Mouse (Mus musculus): ENCODE results near the gene Zfp609.

The Zfp609 gene

DNA sequence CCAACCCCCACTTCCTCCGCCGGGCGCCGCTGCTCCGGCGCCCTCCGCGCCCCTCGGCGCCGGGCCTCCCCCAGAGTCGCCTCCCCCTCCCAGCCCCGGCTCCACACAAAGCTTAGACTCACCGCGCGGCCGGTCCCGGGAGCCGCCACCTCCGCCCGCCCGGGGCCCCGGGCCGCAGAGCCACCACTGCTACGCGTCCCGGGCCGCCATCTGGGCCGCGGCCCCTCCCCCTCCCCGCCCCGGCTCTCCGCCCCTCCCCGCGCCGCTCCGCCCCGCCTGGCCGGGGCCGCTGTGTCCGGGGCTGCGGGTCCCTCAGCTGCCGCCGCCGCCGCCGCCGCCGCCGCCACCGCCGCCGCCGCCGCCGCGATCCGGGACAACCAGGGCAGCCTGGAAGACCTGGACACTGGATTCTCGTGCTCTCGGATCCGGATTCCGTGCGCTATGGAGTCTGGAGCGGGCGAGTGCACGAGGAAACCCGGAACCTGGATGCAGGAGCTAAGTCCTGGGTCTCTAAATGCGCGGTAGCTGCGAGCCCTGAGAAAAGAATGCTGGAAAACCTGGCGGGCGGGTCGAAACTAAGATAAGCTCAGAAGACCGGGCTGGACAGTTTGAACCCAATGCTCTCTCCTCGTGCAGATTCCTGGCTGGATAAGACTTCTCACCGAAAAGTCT, at the start of gene Zfp609:
Gene Zfp609 (minus strand): TSS at position 221 of the 672 bp plus-strand sequence.
- DNase-seq = peak; percentile 93 to 95

DNA sequence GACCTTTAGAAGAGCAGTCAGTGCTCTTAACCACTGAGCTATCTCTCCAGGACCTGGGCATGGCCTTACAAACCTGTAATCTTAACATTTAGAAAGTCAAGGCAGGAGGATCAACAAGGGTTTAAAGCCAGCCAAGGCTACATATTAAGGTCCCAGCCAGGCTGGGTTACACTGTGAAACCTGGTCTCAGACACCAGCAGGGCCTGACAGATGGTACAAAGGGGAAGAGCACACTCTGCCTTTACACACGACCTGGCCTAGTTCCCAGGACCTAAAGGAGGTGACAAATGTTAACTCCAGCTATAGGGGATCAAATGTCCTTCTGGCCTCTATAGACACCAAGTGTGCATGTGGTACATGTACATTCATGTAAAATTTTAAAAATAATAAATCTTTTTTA, 32.3 kb upstream of the Zfp609 start:
- DNase-seq = no peak

DNA sequence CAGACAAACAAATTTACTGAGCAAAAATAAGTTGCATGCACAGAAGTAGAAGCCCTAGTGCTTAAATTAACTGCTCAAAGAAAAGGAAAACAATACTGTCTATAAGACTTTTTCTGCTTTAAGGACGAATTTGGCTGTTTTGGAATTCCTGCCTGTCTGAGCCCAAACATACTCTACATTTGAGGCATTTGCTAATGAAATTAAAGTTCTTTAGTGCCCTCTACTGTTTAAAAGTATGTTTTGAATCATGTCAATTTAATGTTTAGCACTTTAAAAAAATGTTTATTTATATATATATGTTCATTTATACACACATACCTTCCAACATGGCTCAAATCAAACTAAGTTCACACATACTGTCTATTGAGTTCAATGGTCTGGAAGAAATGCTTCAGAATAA, 22.8 kb upstream of the Zfp609 start:
- DNase-seq = no peak

DNA sequence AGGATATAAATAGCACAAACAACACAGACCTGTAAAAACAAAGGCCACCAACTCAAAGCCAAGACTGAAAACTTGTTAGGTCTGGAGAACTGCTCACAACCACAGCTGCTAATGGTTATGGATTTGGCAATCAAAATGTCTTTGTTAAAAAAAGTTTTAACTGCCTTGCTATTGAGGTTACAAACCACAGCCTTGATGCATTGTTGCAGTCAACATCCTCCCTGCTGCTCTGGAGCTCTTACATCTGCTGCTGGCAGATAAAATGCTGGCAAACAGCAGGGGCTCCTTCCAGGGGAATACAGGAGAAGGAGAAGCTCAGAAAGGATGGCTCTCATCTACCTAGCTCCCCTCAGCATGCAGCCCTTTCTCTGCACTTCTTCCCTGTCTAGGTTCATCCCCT, 20.8 kb upstream of the Zfp609 start:
- no peak for DNase-seq

DNA sequence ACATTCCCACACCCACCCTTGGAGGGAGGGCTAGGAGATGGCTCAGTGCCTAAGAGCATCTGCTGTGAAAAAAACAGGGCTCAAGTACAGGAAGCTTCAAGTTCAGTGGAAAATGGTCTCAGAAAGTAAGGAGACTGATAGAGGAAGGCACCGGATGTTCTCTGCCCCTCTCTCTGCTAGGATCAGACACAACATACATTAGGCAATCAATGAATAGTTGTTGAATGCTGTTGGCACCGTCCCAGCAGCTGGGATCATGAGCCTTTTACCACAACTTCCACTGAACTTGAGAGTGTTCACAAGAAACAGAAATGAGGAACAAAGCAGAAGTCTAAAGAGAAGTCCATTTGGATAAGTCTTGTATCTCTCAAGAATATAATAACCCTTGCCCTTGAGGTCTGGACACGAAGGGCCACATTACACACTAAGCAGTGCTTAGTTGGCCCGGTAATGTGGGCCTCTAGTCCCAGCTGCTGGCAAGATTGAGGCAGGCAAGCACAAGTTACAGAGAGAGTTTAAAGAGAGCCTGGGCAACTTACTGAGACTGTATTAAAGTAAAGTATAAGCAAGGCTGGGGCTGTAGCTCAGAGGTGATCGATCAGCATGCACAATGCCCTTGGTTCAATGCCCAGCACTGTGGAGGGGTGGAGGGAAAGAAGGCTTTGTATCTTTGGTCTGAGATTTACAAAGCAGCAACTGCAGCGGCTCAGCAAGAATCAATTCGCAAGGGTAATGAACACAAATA, 17.2 kb upstream of the Zfp609 start:
- peak; percentile 40 to 60 for DNase-seq

DNA sequence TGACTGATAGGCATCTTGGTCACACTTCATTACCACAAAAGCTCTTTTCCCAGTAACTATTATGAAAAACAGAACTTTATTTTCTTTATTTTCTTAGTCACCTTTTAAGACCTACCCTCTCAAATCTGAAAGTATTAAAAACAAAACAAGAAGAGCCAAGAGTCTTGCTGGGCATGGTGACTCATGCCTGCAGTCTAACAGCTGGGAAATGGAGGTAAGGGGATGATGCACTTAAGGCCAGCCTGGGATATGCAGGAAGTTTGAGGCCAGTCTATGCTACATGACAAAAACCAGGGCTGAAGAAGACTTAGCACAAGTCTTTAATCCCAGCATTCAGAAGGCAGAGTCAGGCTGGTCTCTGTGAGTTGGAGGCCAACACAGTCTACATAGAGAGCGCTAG, 12.5 kb upstream of the Zfp609 start:
- DNase-seq = no peak

DNA sequence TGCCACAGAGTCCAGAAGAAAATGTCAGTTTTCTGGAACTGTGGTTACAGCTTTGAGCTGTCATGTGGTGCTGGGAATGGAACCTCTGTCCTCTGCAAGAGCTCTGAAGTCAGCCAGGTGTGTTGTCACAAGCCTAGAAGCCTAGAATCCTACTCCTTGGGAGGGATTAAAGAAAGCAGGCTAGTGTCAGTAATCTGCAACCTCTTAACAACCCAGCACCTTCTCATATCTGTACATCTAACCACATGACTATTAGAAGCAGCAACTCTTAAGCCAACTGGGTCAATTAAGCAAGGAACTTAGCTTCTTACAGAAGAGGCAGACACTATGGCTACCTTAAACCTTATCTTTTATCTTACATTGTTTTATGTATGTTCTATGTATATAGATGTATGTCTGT, 9.6 kb upstream of the Zfp609 start:
- no peak for DNase-seq

DNA sequence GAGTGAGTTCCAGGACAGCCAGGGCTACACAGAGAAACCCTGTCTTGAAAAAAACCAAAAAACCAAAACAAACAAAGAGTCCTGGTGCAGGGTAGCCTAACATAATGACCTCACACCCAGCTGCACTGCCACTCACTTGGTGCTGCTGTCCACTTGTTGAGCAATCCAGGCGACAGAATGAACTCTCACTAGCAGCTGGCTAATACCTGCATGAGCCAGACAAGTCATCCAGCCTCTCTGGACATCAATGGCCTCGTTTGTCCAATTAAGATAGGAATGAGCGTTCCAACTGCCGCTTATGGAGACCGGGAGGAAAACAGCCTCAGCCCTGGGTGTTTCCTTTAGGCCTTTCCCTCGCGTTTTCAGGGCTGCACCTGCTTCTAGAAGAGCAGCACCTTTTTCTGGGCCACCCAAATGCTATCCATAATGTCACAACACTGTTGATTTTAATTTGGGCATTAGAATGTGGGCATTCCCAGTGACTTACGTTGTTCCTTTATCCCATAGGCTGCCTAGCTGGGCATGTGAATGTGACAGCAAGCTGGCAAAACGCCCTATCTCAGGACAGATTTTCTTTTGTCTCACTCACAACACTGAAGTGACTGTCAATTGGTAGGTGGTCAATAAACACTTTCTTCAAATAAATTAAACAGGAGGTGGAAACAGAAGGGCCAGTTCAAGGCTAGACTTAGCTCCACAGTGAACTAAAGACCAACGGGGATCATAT, 7.4 kb upstream of the Zfp609 start:
- DNase-seq = no peak

DNA sequence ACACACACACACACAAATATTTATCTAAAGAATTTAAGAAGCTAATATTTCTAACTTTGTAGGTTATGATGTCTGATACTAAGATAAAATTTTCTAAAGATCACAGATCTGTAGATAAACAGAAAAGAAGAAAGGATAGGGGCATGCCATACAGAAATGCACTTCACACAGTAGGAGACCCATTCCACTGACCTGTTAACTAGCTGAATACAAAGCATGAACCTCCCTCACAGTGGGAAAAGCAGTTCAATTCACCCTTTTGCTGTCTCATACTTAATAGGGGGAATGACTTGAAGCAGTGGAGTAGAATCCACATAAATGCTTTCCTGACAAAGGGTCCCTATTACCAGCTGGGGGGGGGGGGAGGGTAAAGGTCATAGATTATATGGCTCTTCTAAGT, 6.3 kb upstream of the Zfp609 start:
- no peak for DNase-seq

DNA sequence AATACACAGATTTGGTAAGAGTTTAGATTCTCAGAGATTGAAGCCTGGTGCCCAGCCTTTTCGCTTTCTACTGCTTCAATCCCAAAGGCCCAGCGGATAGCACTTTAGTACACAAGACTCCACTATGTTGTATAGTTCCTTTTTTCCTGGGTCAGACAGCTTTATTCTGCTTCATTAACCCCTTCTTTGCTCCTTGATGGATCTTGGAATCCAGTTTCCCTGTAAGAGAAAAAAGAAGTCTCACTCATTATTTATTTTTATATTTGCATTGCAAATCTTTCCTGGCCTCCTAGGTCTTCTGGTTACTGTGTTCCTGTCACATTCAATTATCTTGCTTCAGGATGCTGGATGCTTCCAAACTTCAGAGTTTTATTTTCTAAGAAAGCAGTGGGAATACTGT, 5.9 kb upstream of the Zfp609 start:
- no peak for DNase-seq

DNA sequence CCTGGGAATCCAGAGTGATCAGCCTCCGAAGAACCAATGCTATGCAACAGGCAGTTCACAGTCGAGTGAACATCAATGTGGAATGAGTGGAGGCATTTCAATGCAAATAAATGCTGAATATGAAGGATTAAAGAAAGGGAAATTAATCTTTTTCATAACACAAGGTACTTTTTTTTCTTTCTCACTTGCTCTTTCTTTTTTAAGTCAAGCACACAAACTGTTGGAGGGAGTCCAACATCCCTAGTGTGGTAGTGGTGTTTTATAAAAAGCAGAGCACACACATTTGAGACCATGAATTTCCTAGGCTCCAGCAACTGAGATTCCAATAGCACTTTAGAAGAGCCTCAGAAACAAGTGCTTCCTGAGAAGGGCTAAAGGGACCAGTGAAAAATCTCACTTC, 4.7 kb upstream of the Zfp609 start:
- DNase-seq = no peak

DNA sequence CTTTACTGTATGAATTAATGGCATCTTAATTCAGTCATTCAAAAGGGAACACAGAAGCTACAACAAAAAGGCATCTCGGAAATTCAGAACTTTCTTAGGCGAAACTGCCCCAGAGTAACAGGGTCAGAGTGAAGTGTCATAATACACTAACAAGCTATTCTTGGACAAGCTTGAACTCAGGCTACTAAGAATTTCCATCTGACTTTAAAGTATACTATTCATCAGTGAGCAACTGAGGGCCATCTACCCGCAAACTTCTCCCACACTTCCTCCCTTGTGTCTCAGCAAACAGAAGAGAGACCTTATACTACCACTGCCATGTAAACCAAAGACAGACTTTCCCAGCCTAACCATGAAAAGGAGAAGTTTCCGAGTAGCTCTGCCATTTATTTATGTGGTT, 3.8 kb upstream of the Zfp609 start:
- DNase-seq = no peak

DNA sequence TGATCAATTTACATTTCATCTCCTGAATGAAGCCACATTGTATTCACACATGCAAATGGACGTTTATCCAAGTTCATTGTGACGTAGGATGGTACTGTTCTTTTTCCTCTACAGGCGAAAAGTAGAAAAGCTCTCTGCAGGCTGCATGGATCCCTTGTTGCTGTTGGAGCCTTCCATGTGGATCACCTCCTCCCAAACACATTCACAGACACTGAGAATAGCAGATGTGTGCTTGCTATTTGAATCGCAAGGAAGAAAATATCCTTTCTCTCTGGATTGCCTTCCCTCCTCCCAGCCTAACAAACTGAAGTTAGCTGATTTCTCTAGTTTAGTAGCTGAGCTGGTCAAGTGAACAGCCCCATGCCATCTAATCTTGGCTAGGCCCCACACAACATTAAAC, 2.9 kb upstream of the Zfp609 start:
- DNase-seq = no peak

DNA sequence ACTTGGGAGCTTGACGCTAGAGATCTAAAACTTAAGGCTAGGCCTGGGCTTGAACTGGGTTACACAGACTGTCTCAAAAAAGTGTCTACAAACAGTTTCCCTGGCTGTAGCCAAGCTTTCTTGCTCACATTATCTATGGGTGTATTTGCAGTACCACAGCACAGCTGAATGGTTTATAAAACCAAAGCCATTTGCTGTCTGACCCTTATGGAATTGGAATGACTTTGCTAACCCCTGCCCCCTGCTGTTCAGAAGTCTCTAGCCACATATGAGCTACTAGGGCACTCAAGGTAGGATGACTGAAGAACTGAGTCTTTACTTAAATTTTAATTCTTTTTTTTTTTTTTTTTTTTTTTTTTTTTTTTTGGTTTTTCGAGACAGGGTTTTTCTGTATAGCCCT, 2.0 kb upstream of the Zfp609 start:
- DNase-seq = peak; percentile 60 to 67

DNA sequence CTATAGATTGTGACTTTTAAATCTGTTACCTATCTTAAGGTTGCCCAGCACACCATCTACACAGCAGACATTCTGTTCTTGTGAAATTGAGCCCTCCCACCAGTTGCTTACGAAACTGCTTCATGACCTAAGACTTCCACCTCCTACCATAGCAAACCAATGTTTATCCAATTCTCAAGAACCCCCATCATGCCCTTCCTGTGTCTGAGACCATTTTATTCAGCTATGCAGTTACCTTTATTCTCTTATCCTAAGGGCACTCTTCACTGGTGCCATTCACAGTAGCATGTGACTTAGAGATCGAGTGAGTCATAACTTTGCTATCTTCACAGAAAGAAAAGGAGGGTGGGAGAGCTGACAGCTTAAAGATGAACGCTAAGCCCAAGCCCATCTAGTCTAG, 1.1 kb upstream of the Zfp609 start:
- peak; percentile 53 to 76 for DNase-seq

DNA sequence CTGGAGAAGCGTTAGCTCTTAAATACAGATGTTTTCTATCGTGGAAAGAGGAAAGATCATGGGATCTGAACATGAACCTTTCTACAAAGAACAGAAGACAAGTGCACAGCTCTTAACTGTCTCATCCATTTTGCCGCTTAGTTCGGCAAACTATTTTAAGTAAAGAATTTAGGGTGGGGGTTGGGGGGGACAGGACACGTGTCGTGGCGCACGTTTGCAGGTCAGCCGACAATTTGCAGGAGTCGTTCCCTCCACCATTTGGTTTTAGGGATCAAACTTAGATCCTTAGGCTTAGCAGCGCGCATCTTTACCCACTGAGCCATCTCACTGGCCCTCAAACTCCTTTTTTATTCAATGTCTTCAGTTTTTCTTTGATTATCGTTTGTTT, 646 bp upstream of the Zfp609 start:
- DNase-seq = no peak

DNA sequence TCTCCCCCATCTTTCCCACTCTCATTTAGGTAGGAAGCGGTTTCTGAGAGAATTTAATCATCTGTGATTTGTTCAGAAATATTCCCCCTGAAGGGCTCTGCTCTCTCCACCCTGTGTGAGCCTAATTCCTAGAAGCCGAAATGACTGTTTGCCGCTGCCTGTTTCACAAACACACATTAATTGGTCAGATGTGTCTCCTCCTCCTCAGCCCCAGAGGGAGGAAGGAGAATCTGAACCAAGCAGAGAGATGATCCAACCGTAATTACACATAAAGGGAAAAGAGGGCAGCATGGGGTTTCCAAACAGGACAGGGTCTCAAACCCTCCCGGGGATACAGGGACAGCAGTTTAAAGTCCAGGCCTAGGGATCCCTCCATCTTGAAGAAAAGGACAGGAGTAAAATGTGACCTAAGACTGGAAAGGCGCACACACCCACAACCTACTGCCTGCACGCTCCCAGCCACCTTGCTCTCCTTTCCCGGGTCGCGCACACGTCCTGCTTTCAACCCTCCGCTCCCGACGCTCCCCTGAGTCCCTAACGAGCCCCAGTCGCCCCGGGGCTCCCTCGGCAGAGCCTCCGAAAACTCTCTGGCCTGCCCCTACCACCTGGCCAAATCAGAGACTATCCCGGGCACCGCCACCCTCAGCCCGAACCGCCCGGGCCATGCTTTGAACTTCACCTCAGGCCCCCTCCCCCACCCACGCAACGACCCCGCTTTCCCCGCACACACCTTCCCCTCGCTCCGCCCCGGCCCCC, 598 bp downstream of the Zfp609 start:
- peak; percentile 37 to 50 for DNase-seq

DNA sequence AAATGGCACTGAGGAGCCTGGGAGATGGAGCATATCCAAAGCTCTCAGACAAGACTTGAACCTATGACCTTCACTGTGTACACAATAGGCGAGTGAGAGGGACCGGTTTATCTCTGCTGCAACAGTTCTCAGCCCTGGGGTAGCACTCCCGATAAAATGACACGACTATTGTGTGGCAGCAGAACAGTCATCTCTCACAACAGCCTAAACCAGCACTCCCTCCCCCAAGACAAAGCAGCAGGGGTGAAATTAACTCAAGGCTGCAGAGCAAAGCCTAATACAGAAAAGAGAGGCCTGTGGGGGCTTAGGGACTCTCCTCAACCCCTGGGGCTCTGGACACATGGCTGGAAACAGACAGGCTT, 1.2 kb downstream of the Zfp609 start:
- peak in 1 of 2 experiments; percentile 14 for DNase-seq

DNA sequence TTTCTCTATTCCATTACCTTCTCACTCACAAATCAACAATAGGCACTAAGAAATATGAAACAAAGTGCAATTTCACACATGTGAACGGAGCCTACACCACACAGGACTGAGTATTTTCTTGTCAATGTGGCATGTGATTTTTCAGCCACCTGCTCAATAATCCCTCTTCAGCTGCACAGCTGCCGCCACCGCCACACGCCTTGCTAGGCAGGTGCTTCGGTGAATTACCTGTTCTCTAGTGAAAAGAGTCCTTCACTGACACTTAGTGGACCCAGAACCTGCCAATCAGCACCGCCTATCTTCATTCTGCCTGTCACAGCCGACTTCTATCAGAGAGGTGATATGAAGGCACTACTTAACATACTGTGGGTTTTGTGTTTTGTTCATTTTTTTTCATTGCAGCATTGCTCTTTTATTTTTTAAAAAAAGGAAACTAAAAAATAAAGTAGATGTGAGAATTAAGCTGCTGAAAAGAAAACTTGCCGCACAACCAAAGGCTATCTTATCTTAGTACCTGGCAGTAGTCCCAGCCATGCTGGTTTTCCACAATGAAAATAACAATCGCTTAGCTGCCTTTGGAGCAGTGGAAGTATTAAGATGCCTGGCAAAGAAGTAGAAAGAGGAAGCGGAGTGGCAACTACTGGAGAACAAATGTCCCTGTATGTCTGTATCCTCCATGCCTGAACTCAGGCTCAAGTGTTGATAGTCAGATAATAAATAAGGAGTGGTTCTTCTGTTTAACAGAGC, 3.5 kb downstream of the Zfp609 start:
- peak; percentile 33 to 57 for DNase-seq

DNA sequence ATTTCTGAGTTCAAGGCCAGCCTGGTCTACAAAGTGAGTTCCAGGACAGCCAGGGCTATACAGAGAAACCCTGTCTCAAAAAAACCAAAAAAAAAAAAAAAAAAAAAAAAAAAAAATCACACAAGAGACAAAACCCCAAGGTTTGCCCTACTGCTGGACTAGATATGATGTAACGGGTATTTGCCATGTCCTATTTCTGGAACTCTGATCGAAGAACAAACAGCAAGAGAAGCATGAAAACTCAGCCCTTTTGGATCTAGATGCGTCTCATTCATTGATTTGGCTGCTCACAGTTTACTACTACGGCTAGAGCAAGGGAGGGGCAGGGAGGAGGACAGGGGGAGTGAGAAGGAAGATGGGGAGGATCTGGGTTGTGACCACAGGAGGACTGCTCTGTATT, 5.4 kb downstream of the Zfp609 start:
- DNase-seq = no peak

DNA sequence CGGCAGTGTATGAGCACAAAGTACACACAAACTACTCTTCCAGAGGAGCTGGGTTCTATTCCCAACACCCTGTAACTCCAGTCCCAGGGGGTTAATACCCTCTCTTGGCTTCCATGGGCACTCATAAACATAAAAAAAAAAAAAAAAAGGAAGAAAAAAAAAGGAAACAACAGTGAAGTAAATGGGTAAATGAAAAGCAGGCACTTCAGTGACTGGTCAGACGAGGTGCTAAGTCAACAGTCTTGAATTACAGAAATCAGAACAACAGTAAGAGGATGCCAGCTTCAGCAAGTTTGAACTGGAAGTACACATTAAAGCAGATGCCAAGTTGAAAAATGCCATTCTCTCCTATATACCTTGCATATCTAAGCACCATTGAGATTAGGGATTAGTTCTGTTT, 7.1 kb downstream of the Zfp609 start:
- DNase-seq = peak; percentile 39 to 68

DNA sequence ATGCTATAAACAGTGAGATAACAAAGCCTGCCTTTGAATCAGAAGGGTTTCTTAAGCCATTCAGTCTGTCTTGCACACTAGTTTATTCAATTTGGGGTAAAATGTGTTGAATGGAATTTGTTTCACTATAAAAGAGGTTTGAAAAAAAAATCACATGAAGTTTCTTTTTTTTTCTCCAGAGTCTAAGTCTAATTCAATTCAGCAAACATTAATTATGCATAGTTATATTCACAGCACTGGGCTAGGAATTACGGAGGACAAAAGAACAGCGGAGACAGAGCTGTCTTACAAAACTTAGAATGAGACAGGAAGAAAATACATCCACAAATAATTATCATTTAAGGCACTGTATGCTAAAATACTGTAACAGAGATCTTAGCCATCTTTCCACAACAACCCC, 9.0 kb downstream of the Zfp609 start:
- DNase-seq = no peak

DNA sequence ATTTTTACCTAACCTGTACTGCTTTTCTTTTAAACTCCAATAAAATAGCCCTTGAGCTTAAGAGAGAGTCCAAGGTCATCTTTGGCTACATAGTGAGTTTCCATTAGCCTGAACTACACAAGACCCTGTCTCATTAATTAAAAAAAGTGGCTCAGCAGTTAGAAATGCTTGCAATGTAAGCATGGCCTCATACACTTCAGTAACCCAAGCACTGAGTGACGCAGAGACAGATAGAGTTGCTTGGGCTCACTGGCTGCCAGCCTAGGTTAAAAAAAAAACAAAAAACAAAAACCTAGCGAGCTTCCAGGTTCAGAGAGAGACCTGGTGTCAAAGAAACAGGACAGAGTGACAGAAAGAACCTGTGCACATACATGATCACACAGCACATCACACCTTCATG, 14.5 kb downstream of the Zfp609 start:
- no peak for DNase-seq
